Mouse (Mus musculus): ENCODE results near the gene Ano9. TPM values are rescaled to one million over a fixed set of nuclear protein-coding genes. Genes with fewer than 3 reads are reported as not detected.

The Ano9 gene
- 0.33 TPM in 1 of 2 replicates, not detected in the other for total RNA-seq (2021)
- long read RNA-seq = 0 reads

DNA sequence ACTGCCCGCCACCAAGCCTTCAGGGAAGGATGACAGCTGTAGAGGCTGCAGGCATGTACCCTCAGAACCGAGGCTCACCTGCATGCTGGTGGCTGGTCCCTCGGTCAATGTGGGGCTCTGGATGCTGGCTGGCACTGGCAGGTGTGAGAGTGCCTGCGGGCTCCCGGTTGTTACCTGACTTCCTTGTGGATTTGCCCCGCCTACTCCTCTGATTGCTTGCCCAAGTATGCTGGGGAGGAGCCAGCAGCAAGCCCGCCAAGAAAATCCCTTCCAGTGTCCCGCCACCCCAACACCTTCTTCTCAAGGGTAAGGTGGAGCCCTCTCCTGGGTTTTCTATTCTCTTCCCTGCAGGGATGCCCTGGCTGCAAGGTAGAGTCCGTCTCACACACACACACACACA, at the start of gene Ano9:
Gene Ano9 (minus strand): TSS at position 171 of the 400 bp plus-strand sequence.
- no peak for DNase-seq

DNA sequence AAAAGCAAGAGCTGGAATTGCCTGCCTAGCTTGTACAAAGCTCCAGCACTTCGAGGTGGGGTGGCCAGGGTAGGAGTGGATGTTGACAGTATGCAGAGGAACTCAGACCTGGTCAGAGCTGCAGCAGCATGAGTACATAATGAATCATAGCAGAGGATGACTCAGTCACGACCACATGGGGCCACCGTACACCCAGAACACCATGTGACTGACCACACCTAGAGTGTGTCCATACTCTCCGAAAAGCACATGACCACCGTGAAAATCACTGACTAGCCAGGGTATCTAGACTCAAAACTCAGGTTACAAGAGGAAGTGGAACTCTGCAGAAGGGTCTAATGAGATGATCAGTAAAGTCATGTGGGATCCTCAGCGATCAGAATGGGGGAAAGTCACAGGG, 47.2 kb upstream of the Ano9 start:
- peak; percentile 42 for DNase-seq

GRCm38 (mm10) chr7:141164397-141164796, 46.8 kb upstream of the Ano9 start:
- DNase-seq = no peak

DNA sequence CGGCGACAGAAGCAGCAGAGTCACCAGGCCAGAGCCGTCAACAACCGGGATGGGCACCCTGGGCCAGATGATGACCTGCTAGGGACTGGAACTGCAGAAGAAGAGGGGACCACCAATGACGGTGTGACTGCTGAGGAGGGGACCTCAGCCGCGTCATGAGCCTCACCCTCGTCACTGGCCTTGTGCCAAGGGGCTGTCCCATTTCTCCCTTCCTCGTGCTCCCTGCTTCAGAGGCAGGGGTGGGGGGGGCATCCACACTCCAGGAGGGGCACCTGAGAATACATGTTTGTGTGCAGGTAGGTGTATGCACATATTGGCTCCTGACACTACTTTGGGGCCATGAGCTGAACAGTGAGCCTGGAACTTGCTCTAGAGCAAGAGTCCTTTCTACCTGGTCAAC, 37.8 kb upstream of the Ano9 start:
- peak; percentile 21 for DNase-seq

- no peak for DNase-seq
Observed at GRCm38 (mm10) chr7:141148639-141149038, 31.0 kb upstream of the Ano9 start.

DNA sequence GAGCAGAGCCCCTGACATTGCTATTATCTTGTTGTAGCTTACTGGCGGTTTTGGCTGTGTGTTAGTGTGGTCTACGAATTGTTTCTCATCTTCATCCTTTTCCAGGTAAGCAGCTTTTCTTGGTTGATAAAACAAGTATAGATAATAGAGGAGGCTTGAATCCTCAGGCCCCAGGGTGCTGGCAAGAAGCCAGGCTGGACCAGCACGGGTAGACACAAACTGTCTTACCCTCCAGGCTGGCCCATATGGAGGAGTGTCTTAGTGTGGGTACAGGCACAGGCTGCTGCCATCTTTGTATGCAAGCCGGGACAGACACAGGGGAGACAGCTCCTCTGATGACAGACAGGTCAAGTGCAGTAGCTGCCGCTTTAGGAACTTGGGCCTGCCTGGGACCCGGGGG, 29.4 kb upstream of the Ano9 start:
- DNase-seq = no peak

GRCm38 (mm10) chr7:141146043-141146595, 28.5 kb upstream of the Ano9 start:
- DNase-seq = no peak

DNA sequence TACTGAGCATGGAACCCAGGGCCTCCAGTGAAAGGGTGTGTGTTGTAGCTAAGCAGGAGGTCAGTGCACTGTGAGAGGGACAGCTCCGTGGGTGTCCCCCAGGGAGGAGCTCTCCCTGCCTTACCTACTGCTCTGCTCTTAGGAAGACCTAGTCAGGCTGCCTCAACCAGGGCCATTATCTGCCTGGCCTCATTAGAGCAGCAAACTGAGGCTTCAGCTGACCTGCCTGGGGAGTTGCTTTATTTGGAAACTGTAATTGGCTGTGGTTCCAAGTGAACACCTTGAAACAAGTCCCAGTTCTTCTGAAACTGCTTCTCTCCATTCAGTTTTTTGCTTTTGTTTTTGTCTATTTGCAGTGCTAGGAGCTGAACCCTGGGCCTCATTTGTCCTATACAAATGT, 27.8 kb upstream of the Ano9 start:
- no peak for DNase-seq

- DNase-seq = no peak
Observed at GRCm38 (mm10) chr7:141144650-141145049, 27.0 kb upstream of the Ano9 start.

DNA sequence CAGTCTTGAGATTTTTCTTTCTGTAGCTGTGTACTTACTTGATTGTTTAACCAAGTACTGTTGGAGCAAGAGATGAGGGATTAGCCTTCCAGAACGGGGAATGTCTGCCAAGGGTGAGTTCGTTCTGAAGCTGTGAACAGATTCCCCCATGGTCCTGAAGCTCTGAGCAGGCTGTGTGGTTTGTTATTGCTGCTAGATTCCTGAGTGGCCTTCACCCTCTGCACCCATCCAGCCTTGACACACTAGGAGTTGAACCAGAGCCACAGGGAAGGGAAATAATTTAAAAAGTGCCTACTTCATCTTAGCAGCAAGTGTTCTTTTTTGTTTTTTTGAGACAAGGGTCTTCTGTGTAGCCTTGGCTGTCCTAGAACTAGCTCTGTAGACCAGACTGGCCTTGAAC, 26.3 kb upstream of the Ano9 start:
- peak; percentile 17 for DNase-seq

- DNase-seq = peak; percentile 60
Observed at GRCm38 (mm10) chr7:141143112-141143511, 25.5 kb upstream of the Ano9 start.

GRCm38 (mm10) chr7:141141326-141141725, 23.7 kb upstream of the Ano9 start:
- no peak for DNase-seq

DNA sequence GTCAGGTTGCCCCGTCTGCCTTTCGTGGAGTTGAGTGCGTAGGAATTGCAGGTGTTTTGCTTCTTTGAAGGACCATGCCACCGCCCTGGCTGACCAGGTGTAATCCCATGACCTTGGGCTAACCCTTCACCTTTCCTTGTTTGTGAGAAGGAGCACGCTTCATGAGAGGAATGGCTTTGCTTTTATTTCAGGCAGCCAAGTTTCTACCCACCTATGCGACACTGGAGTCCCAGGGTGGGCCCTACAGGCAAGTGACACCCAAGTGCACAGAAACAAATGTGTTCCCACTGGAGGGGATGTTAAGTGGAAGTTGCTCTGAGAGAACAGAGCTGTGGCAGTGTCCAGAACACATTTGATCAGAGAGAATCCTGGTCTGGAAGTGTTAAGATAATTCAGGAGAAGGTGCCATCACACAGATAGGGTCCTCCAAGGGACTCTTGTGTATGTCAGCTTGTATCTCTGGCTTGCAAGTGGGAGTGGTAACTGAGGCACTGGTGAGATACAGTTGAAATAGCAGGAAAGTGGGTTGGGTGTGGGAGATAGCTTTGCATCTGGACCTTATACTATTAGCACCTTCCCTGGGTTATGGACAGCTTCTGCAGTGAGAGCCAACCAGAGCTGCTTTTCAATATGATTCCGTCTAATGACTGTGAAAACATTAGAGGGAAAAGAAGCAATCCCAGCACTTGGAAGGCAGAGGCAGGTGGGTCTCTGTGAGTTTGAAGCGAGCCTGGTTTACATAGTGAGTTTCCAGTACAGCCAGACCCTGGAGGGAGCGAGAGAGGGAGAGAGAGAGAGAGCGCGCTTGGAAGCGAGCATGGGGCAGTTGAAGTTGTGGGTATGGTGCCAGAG, 14.5 kb upstream of the Ano9 start:
- DNase-seq = no peak

- DNase-seq = peak; percentile 91
Observed at GRCm38 (mm10) chr7:141131024-141131820, 13.6 kb upstream of the Ano9 start.

GRCm38 (mm10) chr7:141123517-141123856, 5.9 kb upstream of the Ano9 start:
- no peak for DNase-seq

- peak; percentile 94 for DNase-seq
Observed at GRCm38 (mm10) chr7:141122689-141123516, 5.3 kb upstream of the Ano9 start.

GRCm38 (mm10) chr7:141122245-141122644, 4.6 kb upstream of the Ano9 start, which contains the start of gene Ptdss2:
Ptdss2 (plus strand) TSS chr7:141122382.
- DNase-seq = peak; percentile 45

DNA sequence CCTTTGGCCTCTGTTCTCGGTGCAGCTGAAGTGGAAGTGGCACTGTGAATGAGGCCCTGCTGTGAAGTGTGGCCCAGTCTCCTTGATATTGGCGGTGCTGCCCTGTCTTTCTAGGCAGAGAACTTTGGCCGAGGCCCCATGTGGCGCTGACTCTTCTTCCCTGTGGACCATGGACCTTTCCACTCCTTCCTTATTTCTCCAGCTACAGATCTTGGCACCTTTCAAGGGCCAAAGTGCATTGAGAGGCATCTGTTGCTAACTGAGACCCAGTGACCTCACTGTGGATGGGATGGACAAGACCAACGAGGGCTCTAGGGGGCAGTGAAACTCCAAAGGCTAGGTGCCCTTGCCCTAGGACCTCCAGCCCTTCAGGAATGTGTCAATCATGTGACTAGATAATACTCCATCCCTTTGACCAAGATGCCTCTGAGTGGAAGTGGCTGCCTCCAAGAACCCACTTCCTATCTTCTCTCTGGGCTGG, 3.5 kb upstream of the Ano9 start:
- DNase-seq = no peak

DNA sequence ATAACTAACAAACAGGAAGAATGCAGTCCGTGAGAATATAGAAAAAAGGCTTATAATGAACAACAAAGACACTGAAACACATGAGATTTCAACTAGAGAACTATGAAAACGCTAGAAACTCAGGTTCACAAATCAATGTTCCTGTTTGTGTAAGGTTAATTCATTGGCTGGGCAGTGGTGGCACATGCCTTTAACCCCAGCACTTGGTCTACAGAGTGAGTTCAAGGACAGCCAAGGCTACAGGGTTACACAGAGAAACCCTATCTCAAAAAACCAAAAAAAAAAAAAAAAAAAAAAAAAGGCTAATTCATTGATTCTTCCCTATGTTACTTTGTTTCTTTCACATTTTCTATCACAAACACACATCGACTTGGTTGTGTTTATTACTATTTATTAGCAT, 3.0 kb upstream of the Ano9 start:
- DNase-seq = no peak

GRCm38 (mm10) chr7:141119487-141119886, 1.9 kb upstream of the Ano9 start:
- no peak for DNase-seq

- no peak for DNase-seq
Observed at GRCm38 (mm10) chr7:141115874-141116273, 1.7 kb downstream of the Ano9 start.

GRCm38 (mm10) chr7:141103161-141103560, 14.4 kb downstream of the Ano9 start:
- no peak for DNase-seq
